Mouse (Mus musculus) limb, embryonic 11.5 days (tissue): Measurements from ENCODE around the gene Myh7. TPM values are rescaled to one million over a fixed set of nuclear protein-coding genes. Genes with fewer than 3 reads are reported as not detected.

Experiments
- ATAC-seq: fragments of 200-750 bp; cut with Nextera tagmentation; 2 replicates; pipeline ENCODE4 v1.8.0; 2017; ENCODE audit warnings: low read depth; ENCODE audit not compliant: insufficient number of reproducible peaks, low FRiP score, low TSS enrichment
- DNase-seq: peaks from one replicate; pipeline ENCODE4 v3.0.0-alpha.2; 2015; ENCODE audit warnings: low spot score
- H3K27ac ChIP-seq: fragments of 300-500 bp; sonication (generic); replicated peaks from 2 replicates; pipeline ENCODE4 v1.5.1; 2014; ENCODE audit warnings: low read depth, mild to moderate bottlenecking, low read length
- H3K27me3 ChIP-seq: fragments of 300-500 bp; sonication (generic); 2 replicates; pipeline ENCODE4 v1.6.1; 2014; ENCODE audit warnings: mild to moderate bottlenecking, low read length, mixed read lengths; ENCODE audit not compliant: control insufficient read depth, insufficient read depth
- H3K36me3 ChIP-seq: fragments of 300-500 bp; sonication (generic); 2 replicates; pipeline ENCODE4 v1.6.1; 2014; ENCODE audit warnings: mild to moderate bottlenecking, low read length, moderate library complexity, mixed read lengths; ENCODE audit not compliant: control insufficient read depth, insufficient read depth
- H3K4me1 ChIP-seq: fragments of 300-500 bp; sonication (generic); 2 replicates; pipeline ENCODE4 v1.6.1; 2014; ENCODE audit warnings: low read length, mixed read lengths; ENCODE audit not compliant: control insufficient read depth, insufficient read depth
- H3K4me2 ChIP-seq: fragments of 300-500 bp; sonication (generic); 2 replicates; pipeline ENCODE4 v1.6.1; 2014; ENCODE audit warnings: low read depth, mild to moderate bottlenecking, moderate library complexity; ENCODE audit not compliant: severe bottlenecking
- H3K4me3 ChIP-seq: fragments of 300-500 bp; sonication (generic); 2 replicates; pipeline ENCODE4 v1.5.1; 2014; ENCODE audit warnings: low read depth, low read length
- H3K9ac ChIP-seq: fragments of 300-500 bp; sonication (generic); 2 replicates; pipeline ENCODE4 v1.6.1; 2014; ENCODE audit warnings: mild to moderate bottlenecking, low read length
- H3K9me3 ChIP-seq: fragments of 300-500 bp; sonication (generic); 2 replicates; pipeline ENCODE4 v1.6.1; 2016; ENCODE audit warnings: low read length; ENCODE audit not compliant: control insufficient read depth
- WGBS: fragments of 180-500 bp; shearing (Covaris S2); extraction: QIAGEN DNeasy Blood & Tissue Kit; methylation state at CpG from one replicate; pipeline ENCODE4 v1.1.7; 2014; 5-methylcytosine and 5-hydroxymethylcytosine counted together
- polyA plus RNA-seq: library from polyadenylated mRNA; unstranded; fragments of >200 nt; fragmentation: Nextera tagmentation; extraction: Ambion mirVana; gene quantifications from 2 replicates; pipeline ENCODE4 v1.2.1, GENCODE M21; 2014

The Myh7 gene
- polyA plus RNA-seq, 1 experiment from 2014 or later: 1.5 TPM

DNA sequence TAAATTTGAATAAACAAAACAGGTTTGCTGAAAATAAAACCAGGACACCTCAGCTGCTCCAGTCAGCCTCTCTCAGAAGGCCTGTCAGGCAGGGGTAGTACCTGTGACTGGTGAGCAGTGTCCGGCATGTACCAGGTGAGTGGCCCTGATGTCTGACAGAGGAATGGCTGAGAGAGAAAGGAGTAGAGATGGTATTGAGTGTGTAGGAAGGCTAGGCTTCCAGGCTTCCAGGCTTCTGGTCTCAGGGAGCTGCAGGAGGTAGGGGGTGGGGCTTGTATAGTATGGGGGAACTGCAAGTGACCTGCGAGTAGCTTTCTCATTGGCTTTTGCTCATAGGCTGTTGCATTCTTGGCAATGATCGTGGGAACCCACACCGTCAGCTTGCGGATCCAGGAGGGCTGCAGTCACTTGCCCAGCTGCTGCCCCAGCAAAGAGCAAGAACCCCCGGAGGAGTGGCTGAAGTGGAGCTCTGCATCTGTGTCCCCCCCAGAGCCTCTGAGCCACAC lies 61.7 kb downstream of the Myh7 start, which contains the start of gene Il25:
TSS of gene Il25 (plus strand) at position 51 of the 506 bp plus-strand sequence.
- WGBS: 29% methylated on average over 6 of the region's 6 CpGs
- H3K27me3 ChIP-seq: no peaks in the 10 kb centered on the region
- H3K9ac ChIP-seq: no peak within 1 kb of the TSS
- H3K4me2 ChIP-seq: no peak within 1 kb of the TSS
- H3K36me3 ChIP-seq: no peaks in the 10 kb centered on the region
- DNase-seq: no peak
- peaks cover 5% of the 10 kb centered on the region; the same call in 1 of the 2 replicates for H3K4me1 ChIP-seq
- H3K4me3 ChIP-seq: no peak within 1 kb of the TSS
- no peak within 1 kb of the TSS for H3K27ac ChIP-seq
- no peak for ATAC-seq
- H3K9me3 ChIP-seq: no peaks in the 10 kb centered on the region

- Histone ChIP-seq H3K36me3 (no peaks in the 10 kb centered on the region), H3K9me3 (no peaks in the 10 kb centered on the region), H3K4me2 (no peak overlapping the region), H3K27ac (no peak overlapping the region), H3K9ac (no peak overlapping the region), H3K27me3 (no peaks in the 10 kb centered on the region), H3K4me1 (peaks cover 15% of the 10 kb centered on the region), H3K4me3 (no peak overlapping the region)
- ATAC-seq (no peak), DNase-seq (no peak)
- 36% methylated on average over 2 of the region's 2 CpGs for WGBS
These were observed 64.0 kb downstream of the Myh7 start for GRCm38 (mm10) chr14:54930431-54930830.

DNA sequence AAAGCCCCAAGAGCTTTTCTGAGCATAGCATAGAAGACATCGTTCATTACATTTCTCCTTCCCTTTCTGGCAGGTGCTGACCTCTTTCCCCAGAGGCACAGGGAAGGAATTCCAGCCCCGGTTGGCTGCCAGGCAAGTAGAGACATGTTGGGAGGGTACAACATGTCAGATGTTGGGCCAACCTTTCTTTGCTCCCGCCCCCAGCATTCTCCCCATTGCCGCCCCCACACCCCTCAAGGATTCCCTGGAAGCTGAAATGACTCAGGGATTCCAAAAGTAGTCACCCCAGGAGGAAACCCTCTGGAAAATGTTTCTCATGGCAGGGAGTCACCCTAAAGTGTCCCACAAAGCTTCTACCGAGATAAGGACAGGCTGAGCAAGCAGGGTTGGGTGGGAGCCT lies 64.6 kb downstream of the Myh7 start:
- no peak for ATAC-seq
- Histone ChIP-seq H3K4me3 (no peak overlapping the region), H3K4me1 (peaks cover 15% of the 10 kb centered on the region), H3K4me2 (no peak overlapping the region), H3K27me3 (no peaks in the 10 kb centered on the region), H3K36me3 (no peaks in the 10 kb centered on the region), H3K27ac (no peak overlapping the region), H3K9me3 (no peaks in the 10 kb centered on the region), H3K9ac (no peak overlapping the region)
- 82% methylated on average over 5 of the region's 5 CpGs for WGBS
- DNase-seq: no peak

DNA sequence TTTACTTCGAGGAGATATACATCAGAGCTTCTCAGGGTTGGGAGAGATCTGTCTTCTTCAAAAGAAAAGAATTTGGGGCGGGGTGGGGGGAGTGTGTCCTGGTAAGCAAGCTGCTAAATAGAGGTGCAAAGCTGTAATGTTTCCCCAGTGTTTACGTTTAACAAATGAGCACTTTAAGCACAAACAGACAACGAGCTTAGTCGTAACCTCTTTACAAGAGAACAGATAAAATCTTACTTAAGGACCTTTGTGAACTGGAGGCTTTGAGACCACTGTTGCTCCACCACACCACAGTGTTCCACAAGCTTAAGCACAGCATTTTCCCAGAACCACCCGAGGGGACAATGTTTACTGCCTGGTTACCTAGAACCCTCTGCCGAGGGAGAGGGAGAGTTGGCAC lies 67.1 kb downstream of the Myh7 start:
- H3K4me3 ChIP-seq: peak overlapping the region; percentile 53
- peak overlapping the region; percentile 92 for H3K9ac ChIP-seq
- peak overlapping the region; percentile 99 for H3K27ac ChIP-seq
- H3K27me3 ChIP-seq: no peaks in the 10 kb centered on the region
- WGBS: 6% methylated on average over 7 of the region's 7 CpGs
- H3K36me3 ChIP-seq: no peaks in the 10 kb centered on the region
- ATAC-seq (no peak), DNase-seq (peak; percentile 31)
- H3K9me3 ChIP-seq: no peaks in the 10 kb centered on the region
- H3K4me2 ChIP-seq: peak overlapping the region; percentile 83
- peaks cover 20% of the 10 kb centered on the region for H3K4me1 ChIP-seq

DNA sequence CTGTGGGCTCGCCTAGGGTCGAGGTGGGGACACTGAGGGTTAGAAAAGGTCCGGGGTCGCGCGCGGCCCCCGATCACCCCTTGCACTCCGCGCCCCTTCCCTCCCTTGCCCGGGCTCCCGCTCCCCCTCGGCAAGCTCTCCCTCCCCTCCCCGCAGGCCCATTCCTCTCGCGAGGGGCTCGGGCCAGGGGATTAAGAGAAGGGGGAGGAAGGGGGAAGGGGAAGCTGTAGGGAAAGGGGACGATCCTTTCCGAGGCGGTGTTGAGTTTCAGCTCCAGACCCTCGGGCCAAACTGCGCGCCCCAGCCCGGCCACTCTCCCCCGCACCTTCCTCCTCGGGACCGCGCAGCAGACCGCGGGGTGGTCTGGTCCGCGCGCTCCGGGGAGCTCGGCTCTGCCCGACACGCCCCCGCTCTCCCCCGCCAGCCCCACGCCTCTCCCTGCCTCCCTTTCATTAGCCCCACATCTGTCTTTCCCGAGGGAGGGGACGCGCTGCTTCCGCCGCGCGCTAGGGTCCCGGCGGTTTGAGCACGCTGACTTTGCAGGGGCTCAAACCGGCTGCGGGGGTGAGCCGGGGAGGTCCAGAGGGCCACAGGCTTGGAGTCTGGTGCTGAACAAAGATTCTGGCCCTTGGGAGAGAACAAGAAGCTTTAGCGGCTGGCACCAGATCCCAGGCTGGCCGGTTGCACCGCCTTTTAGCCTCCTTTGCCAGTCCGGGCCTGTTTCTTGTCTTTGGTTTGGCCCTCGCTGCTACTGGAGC lies 67.8 kb downstream of the Myh7 start:
- H3K27ac ChIP-seq: peak overlapping the region; percentile 99
- H3K36me3 ChIP-seq: peaks cover 1% of the 10 kb centered on the region; the same call in 1 of the 2 replicates
- H3K4me1 ChIP-seq: peaks cover 20% of the 10 kb centered on the region
- WGBS: under 1% methylated on average over 51 of the region's 58 CpGs
- DNase-seq (peak; percentile 91), ATAC-seq (peak; percentile 81)
- peak overlapping the region; percentile 53 for H3K4me3 ChIP-seq
- H3K9ac ChIP-seq: peak overlapping the region; percentile 92
- no peaks in the 10 kb centered on the region for H3K27me3 ChIP-seq
- H3K4me2 ChIP-seq: peak overlapping the region; percentile 83
- peaks cover 1% of the 10 kb centered on the region; the same call in 1 of the 2 replicates for H3K9me3 ChIP-seq

DNA sequence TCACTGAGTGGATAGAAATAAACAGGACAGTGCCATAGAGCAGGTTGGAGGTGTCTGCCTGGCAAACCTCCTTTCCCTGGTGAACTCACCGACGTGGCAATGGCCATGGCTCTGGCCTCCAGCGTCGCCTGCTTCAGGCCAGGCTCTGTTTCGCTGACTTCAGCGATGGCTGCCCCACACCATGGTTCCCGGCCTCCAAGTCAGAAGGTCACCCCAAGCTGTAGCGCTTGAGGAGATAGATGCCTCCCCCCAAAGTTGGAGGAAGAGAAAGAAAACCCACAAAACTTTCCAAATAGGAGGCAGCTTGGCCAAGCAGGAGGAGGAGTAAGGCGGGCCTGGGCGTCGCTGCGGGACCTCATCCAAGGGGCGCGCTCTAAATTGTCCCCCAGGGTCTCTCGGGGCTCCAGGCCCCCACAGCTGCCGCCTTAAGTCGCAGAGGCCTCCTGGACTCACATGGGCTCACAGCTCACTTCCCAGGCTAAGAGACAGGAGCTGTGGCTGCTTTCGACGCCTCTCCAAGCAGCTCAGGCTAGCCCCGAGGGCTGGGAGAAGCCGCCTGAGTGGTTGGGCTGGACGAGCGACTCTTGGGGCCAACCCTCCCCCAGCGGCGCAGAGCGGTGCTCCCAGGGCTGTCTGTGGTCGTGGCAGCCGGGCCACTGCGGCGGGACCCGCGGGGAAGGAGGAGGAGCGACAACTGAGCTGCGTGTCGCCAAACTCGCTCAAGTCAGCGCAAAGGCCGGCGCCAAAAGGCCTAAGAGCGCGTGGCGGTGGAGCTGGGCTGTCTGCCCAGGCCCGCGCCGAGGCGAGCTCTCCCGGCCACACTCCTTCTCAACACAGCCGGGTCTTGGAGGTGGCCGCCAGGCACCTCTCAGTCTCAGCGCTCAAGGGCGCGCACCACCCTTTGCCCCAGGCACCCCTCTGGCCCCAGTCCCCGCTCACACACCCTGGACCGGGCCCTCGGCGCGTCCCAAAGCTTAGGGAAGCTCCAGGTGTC lies 68.8 kb downstream of the Myh7 start, which contains the start of gene Efs:
TSS of gene Efs (minus strand) at position 778 of the 994 bp plus-strand sequence.
- ATAC-seq: peak; percentile 58
- under 1% methylated on average over 56 of the region's 57 CpGs for WGBS
- Histone ChIP-seq H3K36me3 (peaks cover 10% of the 10 kb centered on the region; the same call in 1 of the 2 replicates), H3K4me1 (peaks cover 20% of the 10 kb centered on the region), H3K27me3 (no peaks in the 10 kb centered on the region), H3K4me3 (peak within 1 kb of the TSS; percentile 53), H3K9ac (peak within 1 kb of the TSS; percentile 92), H3K9me3 (peaks cover 10% of the 10 kb centered on the region; the same call in 1 of the 2 replicates), H3K27ac (peak within 1 kb of the TSS; percentile 99), H3K4me2 (peak within 1 kb of the TSS; percentile 83)
- peak; percentile 81 for DNase-seq

GRCm38 (mm10) chr14:54924641-54925348 lies 69.6 kb downstream of the Myh7 start:
- ATAC-seq: peak; percentile 50; the same call in 1 of the 2 replicates
- H3K4me1 ChIP-seq: peaks cover 20% of the 10 kb centered on the region
- WGBS: 12% methylated on average over 7 of the region's 7 CpGs

More at GRCm38 (mm10) chr14:54924641-54925348, 69.6 kb downstream of the Myh7 start:
- peaks cover 10% of the 10 kb centered on the region; the same call in 1 of the 2 replicates for H3K9me3 ChIP-seq
- no peaks in the 10 kb centered on the region for H3K27me3 ChIP-seq
- H3K36me3 ChIP-seq: peaks cover 15% of the 10 kb centered on the region
- H3K27ac ChIP-seq: peak overlapping the region; percentile 99
- peak; percentile 72 for DNase-seq
- peak overlapping the region; percentile 53 for H3K4me3 ChIP-seq
- H3K4me2 ChIP-seq: peak overlapping the region; percentile 83
- peak overlapping the region; percentile 92 for H3K9ac ChIP-seq
